Mouse (Mus musculus) c-Kit-positive CD71-negative TER-119-negative erythroid progenitor cells, embryonic 14.5 days (primary cell): ENCODE results near the gene Carns1.
A peak's percentile ranks its signal among the peaks of the same experiment; 100 is the strongest.

Experiments used
- DNase-seq: peaks from one replicate; pipeline ENCODE4 v3.0.0-alpha.2; 2013; ENCODE audit warnings: low read depth

Carns1 gene

DNA sequence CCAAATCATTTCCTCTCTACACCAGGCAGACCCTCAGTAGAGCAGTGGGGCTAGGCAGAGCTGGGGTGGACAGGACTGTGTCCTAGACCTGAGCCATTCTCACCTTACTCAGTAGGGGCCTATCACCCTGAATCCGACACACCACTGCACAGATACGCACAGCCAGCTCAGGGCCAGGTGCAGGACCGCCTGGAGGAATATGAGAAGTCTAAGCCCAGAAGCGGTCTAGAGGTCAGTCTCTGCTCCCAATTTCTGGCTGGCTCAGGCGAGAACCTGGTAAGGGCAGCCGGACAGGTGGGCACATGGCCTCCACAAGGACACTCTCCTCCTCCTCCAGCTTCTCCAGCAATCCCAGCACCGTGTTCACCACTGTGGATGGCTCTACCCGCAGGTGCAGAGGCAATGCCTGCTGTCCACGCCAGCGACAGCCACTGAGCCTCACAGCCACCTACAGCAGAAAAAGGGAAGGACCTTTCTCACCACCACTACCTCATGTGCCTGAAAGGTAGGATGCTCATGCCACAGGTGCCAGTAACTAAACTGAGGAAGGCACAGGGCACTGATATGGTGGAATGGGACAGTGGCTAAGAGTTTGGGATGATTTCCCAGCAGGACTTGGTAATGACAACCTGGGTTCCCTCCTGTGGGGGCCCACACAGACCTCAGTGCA is 4.4 kb downstream of the Carns1 start:
- DNase-seq, result no peak

DNA sequence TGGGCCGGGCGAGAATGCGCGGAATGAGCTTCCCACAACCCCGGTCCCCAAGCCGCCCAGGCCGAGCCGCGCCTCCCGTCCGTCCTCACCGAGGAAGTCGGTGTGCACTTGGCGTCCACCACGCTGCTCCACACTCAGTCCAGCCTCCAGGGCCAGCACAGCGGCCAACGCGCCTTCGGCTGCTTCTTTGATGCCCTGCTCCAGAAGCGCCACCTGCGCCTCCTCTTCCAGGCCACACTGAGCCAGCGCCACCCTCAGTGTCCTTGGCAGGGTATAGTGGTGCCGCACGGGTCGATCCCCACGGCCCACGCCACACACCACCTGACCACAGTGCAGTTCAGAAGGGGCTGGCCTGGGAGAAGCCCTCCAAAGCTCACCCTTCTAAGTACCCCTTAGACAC is 5.5 kb downstream of the Carns1 start:
- no peak for DNase-seq

DNA sequence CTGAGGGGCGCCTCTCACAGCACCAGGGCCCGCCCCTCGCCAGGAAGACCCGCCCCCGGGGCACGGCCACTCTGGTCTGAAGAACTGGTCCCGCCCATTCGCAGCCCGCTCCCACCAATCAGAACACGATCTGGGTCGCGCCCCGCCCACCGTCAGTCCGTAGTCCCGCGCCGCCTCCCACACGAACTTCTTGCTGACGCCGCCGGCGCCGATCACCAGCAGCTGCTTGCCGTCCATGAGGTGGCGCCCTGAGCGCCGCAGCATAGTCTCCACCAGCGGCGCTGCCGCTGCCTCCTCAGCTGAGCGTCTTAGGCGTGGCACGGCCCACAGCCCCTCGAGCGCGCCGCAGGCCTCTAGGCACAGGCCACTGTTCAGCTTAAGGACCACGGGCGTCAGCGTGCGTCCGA is 5.9 kb downstream of the Carns1 start:
- DNase-seq, result peak; percentile 92

DNA sequence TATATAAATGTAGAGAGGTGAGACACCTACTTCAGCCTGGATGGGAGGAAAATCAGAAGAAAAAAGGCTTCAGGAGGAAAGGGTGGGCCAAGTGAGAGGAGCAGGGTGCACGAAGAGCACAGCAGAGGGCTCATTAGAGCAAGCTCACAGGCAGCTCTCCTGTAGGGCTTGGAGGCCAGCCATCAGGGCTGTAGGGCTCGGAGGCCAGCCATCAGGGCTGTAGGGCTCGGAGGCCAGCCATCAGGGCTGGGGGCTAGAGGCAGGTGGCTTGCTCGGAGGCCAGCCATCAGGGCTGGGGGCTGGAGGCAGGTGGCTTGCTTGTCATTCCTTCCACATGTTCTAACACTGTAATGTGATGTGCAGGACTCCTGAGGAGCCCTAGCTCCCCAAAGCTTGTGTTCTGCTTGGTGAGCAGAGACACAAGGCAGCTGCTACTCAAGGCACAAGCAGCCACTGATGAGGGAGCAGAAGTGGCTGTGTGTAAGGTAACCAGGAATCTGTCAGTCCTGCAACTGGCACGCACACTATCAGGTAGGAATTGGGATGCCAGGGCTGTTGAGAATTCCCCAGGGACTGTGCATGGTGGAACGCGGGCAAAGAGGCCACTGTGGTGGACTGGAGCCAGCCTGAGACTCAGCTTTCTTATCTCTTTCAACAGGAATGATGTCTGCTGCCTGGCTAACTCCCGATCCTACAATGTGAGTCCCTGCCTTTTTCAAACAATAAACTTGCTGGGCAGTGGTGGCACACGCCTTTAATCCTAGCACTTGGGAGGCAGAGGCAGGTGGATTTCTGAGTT is 8.4 kb downstream of the Carns1 start:
- DNase-seq, result no peak

DNA sequence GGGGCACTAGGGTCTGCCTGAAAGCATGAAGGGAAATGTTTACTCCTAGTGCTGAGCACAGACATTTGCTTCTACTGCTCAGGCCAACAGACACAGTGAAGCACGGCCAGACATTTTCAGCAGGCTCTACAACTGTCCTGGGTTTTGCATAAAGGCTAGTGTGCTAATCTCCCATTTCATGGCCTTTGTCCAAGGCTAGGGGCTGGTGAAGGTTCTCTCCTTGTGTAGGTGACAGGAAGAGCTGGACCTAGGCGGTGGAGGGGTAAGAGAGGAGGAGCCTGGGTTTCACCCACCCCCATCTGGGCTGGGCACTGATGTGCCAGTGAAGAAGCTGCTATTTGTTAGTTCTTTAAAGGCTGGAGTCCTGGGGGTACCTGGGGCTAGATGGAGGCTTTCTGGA is 10.6 kb downstream of the Carns1 start:
- DNase-seq, result no peak

DNA sequence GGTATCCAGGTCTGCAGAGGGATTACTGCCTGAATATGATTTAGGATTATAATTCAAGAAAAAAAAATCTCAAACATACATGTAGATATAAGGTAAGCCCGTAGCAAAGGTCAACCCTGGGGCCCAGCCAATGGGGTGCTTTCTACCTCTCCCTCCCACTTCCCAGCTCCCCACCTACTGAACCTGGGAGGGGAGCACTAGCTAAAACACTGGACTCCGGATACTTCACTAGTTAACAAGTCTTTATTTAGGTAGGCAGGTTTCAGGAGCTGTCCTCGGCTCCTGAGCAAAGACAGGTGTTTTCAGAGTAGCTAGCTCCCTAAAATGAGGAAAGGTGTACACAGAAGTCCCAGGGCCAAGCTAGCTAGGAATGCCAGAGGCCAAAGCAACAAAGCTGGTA is 11.2 kb downstream of the Carns1 start:
- DNase-seq, result no peak

DNA sequence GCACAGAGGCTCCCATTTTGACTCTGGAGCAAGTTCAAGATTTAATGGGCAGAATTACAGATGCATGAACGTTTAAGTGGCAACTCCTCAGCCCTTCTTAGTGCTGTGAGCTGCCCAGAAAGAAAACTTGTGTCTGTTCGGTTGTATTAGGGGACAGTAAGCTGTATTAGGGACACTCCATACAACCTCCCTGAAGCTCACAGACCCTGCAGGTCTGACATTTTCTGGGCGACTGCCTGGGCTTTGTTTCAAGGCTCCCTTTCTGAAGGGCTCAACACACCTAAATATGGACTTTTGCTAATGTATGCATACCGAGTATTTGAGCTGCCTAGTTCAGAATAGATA is 11.8 kb downstream of the Carns1 start:
- no peak for DNase-seq

DNA sequence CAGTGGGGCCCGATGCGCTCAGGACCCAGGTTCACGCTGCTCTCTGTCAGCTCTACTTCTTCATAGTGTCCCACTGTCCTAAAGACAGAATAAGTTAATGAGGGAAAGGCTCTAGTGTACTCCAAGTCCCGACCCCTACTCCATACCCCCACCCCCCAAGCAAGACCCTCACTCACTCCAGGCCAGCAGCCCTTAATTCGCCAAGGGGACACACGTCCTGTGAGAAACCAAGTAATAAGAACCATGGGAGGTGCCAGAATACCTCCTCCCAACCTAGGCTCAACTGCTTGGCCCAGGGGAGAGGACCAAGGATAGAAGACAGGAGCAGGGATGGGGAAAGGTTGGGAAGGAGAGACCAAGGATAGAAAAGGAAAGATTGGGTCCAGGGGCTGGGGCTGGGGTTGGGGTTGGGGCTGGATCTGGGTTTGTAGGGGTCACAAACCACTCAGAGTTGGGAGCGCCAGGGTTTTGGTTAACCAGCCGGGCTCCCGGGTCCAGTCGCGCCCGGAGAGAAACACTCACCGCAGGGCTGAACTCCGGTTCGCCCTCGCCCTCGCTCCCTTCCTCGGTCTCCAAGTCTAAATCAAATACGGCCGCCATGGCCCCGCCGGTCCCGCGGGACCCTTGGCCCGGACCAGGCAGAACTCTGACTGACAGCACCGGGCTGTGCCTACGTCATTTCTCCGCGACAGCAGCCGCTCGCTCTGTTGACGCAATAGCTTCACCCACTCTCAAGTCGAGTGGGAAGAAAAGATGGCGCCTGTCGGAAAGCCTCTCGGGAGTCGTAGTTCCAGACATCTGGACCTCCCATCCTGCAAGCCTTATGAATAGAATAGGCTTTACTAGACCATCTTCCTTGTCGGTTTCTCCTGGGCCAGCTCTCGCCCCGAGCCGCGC is 12.4 kb downstream of the Carns1 start, which contains the start of gene Rps6kb2:
TSS of gene Rps6kb2 (minus strand) at position 709 of the 897 bp plus-strand sequence.
- DNase-seq, result peak; percentile 89

DNA sequence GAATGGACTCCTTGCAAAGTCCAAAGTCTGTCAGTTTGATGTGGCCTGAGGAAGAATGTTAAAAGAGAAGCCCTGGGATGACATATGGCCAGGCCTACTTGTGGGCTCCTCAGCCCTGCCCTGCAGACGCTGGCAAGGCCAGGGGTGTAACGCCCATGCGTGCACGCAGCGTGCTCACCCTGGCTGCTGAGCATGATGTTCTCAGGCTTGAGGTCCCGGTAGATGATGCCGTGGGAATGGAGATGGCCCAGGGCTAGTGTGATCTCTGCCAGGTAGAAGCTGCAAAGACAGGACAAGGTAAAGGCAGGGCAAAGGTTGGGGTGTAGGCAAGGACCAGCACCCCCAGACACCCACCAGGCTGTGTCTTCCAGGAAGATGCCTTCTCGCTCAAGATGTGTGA is 16.2 kb downstream of the Carns1 start:
- no peak for DNase-seq

DNA sequence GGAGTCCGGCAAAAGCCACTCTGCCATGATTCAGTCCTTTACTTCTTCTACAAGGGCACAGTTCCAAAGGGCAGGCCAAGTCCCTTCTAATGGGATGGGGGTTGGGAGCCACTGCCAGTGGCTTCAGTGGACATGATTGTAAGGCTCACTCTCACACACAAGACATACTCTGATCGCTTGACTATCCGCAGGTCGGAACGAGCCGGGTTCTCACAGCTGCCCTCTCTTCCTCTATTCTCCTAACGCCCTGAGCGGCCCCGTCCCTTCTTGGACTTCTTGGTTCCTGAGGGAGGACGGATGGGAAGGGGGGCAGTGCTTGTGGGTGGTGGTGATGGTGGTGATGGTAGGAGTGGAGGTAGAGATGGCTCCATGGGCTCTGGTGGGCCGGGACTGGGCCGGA is 18.5 kb downstream of the Carns1 start:
- DNase-seq, result no peak

DNA sequence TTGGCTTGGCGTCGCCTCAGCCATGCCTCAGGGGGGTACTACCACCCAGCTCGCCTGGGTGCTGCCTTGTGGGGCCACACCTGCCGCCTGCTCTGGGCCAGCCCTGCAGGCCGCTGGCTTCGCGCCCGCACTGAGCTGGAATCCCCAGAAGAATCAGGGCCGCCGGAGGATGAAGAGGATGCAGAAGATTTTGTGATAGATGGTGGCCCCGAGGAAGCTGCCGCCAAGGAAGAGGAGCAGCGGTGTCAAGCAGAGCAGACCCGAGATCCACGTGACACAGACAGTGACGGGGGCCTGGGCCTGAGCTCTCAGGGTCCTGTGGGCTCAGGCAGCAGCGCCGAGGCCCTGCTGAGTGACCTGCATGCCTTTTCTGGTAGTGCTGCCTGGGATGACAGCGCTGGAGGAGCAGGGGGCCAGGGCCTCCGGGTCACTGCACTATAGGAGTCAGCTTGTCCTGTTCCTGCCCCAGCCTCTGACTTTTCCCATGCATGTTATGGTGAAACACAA is 19.2 kb downstream of the Carns1 start:
- DNase-seq, result no peak

DNA sequence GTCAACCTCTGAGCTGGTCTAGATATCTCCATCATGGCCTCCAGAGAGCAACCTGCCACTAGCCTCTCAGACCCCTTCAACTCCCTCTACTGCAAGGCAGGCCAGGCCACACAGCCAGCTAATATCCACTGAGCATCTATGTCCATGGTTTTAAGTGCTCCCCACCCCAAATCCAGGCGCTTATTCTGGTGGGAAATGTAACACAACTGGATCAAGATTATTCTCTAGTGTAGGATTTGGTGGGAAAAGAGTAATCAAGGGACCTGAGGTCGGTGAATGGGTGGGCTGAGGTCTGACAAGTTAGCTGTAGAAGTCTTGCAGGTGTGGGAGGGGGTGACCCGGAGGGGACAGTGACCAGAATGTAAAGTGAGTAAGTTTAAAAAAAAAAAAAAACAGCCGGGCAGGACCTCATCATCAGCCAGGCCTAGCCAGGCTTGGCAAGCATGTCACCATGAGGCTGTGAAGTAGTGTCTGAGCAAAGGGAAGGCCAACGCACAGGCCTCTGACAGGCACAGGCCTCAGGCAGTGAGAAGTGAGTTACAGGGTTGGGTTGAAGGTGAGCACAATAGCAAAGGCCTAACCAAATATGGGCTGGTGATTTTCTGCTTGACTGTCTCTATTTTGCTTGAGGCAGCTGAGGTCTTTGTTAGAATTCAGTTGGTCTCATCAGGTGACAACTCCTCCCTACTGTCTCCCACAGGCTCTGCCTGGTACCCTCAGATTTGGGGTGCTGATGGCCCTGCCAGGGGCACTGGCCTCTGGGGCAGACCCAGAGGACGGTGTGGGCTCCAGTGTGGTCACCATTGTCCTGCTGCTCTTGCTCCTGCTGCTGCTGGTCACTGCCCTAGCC is 19.8 kb downstream of the Carns1 start:
- DNase-seq, result no peak

DNA sequence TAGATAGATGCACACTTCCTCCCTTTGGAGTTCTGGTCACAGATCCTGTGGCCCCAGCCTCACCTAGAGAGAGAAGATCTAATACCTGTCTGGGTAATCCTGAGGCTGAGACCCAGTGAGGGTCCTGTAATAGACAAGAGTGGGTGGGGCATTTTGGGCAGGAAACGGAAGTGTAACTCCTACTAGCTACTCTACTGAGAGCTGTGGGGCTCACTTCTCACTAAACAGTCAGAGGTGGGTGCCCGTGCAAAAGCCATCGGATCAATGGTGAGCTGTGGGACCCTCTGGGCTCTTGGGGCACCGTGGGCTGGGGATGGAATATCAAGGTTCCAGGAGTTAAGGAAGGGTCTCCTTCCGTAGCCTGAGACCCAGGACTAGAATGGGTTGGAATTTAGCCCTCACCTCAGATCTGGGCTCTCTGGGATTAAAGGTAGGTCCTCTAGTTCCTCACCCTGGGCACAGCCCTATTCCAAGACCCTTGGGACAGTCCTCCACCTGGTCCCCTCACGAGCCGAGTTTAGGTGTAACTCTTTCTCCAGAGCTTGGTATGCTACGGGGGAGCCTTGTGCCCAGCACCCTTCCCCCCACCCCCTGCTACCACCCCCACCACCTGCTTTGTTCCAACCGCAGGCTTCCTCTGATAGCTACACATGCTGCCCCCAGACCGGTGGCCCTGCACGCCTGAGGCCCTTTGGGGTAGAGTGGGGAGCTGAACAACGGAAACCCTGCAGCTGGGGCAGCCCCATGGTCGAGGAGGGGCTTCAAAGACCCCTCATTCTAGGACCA is 20.6 kb downstream of the Carns1 start:
- DNase-seq, result no peak

DNA sequence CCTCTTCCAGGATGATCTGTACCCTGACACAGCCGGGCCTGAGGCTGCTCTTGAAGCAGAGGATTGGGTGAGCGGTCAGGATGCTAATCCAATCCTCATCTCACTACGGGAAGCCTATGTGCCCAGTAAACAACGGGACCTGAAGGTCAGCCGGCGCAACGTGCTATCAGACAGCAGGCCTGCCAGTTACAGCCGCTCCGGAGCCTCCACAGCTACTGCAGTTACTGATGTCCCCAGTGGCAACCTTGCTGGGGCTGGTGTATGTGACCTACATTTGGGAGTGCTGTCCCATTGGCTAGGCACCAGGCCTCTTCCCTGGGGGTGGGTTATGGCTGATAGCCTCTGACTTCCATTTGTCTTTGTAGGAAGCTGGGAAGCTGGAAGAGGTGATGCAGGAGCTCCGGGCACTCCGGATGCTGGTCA is 22.0 kb downstream of the Carns1 start, which contains the start of gene Ptprcap:
TSS of gene Ptprcap (plus strand) at position 373 of the 423 bp plus-strand sequence.
- DNase-seq, result no peak

DNA sequence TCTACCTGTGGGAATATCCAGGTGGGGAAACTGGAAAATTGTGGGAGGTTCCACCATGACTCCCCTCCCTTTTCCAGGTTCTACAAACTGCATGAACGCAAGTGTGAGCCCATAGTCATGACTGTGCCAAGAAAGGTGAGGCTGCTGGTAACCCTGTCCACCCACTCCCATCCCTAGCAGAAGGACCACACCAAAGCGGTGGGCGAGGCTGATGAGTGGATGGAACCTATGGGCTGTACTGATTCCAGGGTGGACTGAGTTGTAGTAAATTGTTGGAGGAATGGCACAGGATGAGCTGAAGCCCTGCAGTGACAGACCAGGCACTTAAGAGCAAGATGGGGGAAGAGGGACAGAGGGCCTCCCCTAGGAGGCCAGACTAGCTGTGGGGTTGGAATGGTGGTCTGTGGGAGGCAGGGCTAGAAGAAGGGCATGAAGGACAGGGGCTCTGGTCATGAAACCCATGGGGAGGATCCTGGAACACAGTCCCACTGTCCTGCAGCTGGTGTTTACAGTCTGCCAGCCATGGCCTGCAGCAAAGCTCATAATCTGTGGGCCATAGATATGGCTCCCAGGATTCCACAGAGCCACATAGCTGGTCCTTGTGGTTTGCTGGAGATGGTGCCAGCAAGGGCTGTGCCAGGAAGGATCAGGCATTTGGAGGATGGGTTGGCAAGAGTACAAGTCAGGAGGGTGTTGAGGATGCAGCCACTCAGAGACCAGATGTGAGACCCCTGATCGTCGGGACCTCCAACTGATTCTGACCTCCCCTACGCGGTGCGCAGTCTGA is 22.6 kb downstream of the Carns1 start:
- DNase-seq, result no peak

DNA sequence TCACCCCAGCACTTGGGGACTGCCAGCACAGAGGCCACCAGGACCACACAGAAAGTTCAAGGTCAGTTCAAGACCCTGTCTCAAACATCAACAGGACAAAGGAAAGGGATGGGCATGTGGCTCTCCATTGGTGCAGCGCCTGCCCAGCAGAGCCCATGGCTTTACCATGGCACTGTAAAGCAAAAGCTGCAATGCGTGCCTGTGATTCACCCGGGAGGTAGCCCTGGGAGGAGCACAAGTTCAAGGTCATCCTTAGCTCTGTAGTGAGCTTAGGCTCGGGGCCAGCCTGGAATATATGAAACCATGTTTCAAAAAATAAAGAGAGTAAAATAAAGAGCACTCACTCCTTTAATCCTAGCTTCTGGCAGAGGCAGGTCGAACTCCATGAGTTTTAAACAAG is 23.4 kb downstream of the Carns1 start:
- DNase-seq, result no peak

DNA sequence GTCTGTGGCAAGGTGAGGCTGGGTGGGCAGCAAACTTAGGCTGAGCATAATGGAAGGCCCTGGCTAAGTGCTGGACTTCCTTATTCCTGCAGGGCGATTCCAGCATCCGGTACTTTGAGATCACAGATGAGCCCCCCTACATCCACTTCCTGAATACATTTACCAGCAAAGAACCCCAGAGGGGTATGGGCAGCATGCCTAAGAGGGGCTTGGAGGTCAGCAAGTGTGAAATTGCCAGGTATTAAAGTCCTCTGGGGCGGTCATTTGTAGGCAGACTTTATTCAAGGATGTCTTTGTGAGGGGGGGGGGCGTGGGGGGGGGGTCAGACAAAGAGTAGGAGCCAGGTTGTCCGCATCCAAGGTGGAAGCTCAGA is 23.8 kb downstream of the Carns1 start:
- DNase-seq, result no peak

DNA sequence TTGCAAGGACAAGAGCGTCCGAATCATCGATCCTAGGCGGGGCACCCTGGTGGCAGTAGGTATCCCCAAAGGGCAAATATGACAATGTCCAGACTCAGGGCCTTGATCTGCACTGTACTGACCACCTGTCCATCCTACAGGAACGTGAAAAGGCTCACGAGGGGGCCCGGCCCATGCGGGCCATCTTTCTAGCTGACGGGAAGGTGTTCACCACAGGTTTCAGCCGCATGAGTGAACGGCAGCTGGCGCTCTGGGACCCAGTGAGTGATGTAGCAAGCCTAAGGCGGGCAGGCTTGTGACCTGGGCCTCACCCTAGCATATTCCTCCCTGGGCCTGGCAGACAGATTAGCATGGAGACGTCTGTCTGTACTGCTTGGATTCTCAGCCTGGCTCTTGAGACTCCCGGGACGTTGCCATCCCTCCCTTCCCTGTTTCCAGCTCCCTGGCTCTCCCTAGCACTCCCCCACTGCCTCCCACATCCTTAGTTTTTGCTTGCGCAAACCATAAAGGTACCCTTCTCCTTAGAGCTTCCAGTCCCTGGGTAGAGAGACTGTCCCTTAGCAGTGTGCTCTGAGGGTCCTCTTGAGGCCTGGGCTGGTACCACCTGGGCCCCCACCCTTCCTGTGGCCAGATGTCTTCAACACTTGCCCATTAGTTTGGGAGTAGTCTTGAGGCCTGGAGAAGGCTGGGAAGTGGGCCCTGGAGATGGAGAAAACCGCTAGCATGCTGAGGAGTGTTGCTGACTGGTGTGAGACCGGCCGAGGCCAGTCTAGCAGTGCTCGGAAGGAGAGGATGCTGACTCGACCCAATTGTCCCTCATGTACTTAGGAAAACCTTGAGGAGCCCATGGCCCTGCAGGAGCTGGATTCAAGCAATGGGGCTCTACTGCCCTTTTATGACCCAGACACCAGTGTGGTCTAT is 24.5 kb downstream of the Carns1 start:
- DNase-seq, result no peak
